Mouse (Mus musculus): ENCODE results near the gene Raet1e. TPM values are rescaled to one million over a fixed set of nuclear protein-coding genes. Genes with fewer than 3 reads are reported as not detected.

Gene Raet1e
- polyA plus RNA-seq, 1 experiment from 2014 or later = 1.0 TPM

GRCm38 (mm10) chr10:22297033-22297762 lies 138.8 kb downstream of the Raet1e start:
- Histone ChIP-seq H3K27me3 (replicated peaks; ENCODE audit: control insufficient read depth, insufficient read depth, low read length) (no peaks in the 10 kb centered on the region), H3K9me3 (ENCODE audit: control insufficient read depth) (no peaks in the 10 kb centered on the region), H3K9ac (ENCODE audit: low read depth, low read length) (no peak overlapping the region), H3K4me3 (ENCODE audit: low read depth, low read length) (no peak overlapping the region), H3K4me2 (replicated peaks; ENCODE audit: low read depth) (no peak overlapping the region), H3K27ac (ENCODE audit: low read depth, low read length) (no peak overlapping the region), H3K36me3 (ENCODE audit: control insufficient read depth, insufficient read depth) (no peaks in the 10 kb centered on the region), H3K4me1 (replicated peaks; ENCODE audit: control insufficient read depth, insufficient read depth, low read length) (no peaks in the 10 kb centered on the region)
- 77% methylated on average over 5 of the region's 5 CpGs for WGBS
- TF ChIP-seq CTCF (IDR thresholded peaks at IDR 0.05; ENCODE audit: low read depth) = no peak
- no peak for ATAC-seq

- H3K27me3 ChIP-seq (replicated peaks; ENCODE audit: control insufficient read depth, insufficient read depth, low read length) = no peaks in the 10 kb centered on the region
- TF ChIP-seq CTCF (IDR thresholded peaks at IDR 0.05; ENCODE audit: low read depth) = no peak
- no peak overlapping the region for H3K27ac ChIP-seq (ENCODE audit: low read depth, low read length)
- H3K9ac ChIP-seq (ENCODE audit: low read depth, low read length) = no peak overlapping the region
- H3K4me2 ChIP-seq (replicated peaks; ENCODE audit: low read depth) = no peak overlapping the region
- H3K4me1 ChIP-seq (replicated peaks; ENCODE audit: control insufficient read depth, insufficient read depth, low read length) = no peaks in the 10 kb centered on the region
- H3K4me3 ChIP-seq (ENCODE audit: low read depth, low read length) = no peak overlapping the region
- 61% methylated on average over 8 of the region's 8 CpGs for WGBS
- ATAC-seq = no peak
- H3K9me3 ChIP-seq (ENCODE audit: control insufficient read depth) = no peaks in the 10 kb centered on the region
- no peaks in the 10 kb centered on the region for H3K36me3 ChIP-seq (ENCODE audit: control insufficient read depth, insufficient read depth)
Measured at GRCm38 (mm10) chr10:22297766-22298461, 139.5 kb downstream of the Raet1e start.

DNA sequence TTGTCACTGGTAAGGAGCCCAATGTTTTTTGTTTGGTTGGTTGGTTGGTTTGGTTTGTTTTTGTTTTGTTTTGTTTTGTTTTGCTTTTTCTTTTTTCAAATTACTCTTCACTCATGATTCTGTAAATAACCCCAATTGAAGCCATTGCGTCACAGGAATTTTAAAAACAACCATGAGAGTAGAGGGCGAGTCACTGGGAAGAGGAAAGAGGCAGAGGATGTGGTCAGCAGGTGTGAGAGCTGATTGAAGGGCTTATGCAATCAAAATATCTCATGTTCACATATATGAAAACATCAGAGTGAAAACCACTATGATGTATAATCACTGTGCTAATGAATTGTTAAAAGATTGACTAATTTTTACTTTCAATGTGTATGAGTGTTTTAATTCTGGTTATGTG lies 141.0 kb downstream of the Raet1e start:
- Histone ChIP-seq H3K9ac (ENCODE audit: low read depth, low read length) (no peak overlapping the region), H3K27ac (ENCODE audit: low read depth, low read length) (no peak overlapping the region), H3K27me3 (replicated peaks; ENCODE audit: control insufficient read depth, insufficient read depth, low read length) (no peaks in the 10 kb centered on the region), H3K4me1 (replicated peaks; ENCODE audit: control insufficient read depth, insufficient read depth, low read length) (no peaks in the 10 kb centered on the region), H3K36me3 (ENCODE audit: control insufficient read depth, insufficient read depth) (no peaks in the 10 kb centered on the region), H3K4me2 (replicated peaks; ENCODE audit: low read depth) (no peak overlapping the region), H3K9me3 (ENCODE audit: control insufficient read depth) (no peaks in the 10 kb centered on the region), H3K4me3 (ENCODE audit: low read depth, low read length) (no peak overlapping the region)
- WGBS = 68% methylated on average over 2 of the region's 2 CpGs
- no peak for ATAC-seq
- TF ChIP-seq CTCF (IDR thresholded peaks at IDR 0.05; ENCODE audit: low read depth) = no peak

DNA sequence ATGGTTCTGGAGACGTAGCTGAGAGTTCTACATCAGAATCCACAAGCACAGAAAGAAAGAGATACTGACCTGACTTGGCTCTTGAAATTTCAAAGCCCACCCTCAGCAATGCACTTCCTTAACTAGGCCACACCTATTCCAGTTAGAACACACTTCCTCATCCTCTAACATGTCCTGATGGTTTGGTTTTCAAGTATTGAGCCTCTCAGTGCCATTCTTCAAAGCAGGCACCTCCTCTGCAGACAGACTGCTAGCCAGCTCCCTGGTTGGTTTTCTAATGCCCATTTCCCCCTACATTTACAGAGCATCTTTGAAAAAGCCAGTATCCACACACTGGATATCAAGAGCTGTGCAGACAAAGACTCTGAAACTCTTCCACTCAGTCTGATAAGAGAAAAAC lies 143.3 kb downstream of the Raet1e start:
- ATAC-seq = no peak
- Histone ChIP-seq H3K27ac (ENCODE audit: low read depth, low read length) (no peak overlapping the region), H3K9me3 (ENCODE audit: control insufficient read depth) (no peaks in the 10 kb centered on the region), H3K4me2 (replicated peaks; ENCODE audit: low read depth) (no peak overlapping the region), H3K9ac (ENCODE audit: low read depth, low read length) (no peak overlapping the region), H3K4me1 (replicated peaks; ENCODE audit: control insufficient read depth, insufficient read depth, low read length) (no peaks in the 10 kb centered on the region), H3K4me3 (ENCODE audit: low read depth, low read length) (no peak overlapping the region), H3K36me3 (ENCODE audit: control insufficient read depth, insufficient read depth) (no peaks in the 10 kb centered on the region), H3K27me3 (replicated peaks; ENCODE audit: control insufficient read depth, insufficient read depth, low read length) (no peaks in the 10 kb centered on the region)
- no peak for TF ChIP-seq CTCF (IDR thresholded peaks at IDR 0.05; ENCODE audit: low read depth)
- WGBS = 75% methylated on average over 1 of the region's 1 CpGs

- no peaks in the 10 kb centered on the region for H3K27me3 ChIP-seq (replicated peaks; ENCODE audit: control insufficient read depth, insufficient read depth, low read length)
- no peak overlapping the region for H3K27ac ChIP-seq (ENCODE audit: low read depth, low read length)
- no peaks in the 10 kb centered on the region for H3K4me1 ChIP-seq (replicated peaks; ENCODE audit: control insufficient read depth, insufficient read depth, low read length)
- WGBS = 72% methylated on average over 5 of the region's 5 CpGs
- H3K4me2 ChIP-seq (replicated peaks; ENCODE audit: low read depth) = no peak overlapping the region
- TF ChIP-seq CTCF (IDR thresholded peaks at IDR 0.05; ENCODE audit: low read depth) = no peak
- no peak for ATAC-seq
- H3K9me3 ChIP-seq (ENCODE audit: control insufficient read depth) = no peaks in the 10 kb centered on the region
- no peaks in the 10 kb centered on the region for H3K36me3 ChIP-seq (ENCODE audit: control insufficient read depth, insufficient read depth)
- no peak overlapping the region for H3K4me3 ChIP-seq (ENCODE audit: low read depth, low read length)
- H3K9ac ChIP-seq (ENCODE audit: low read depth, low read length) = no peak overlapping the region
Measured at GRCm38 (mm10) chr10:22302344-22303057, 144.1 kb downstream of the Raet1e start.

DNA sequence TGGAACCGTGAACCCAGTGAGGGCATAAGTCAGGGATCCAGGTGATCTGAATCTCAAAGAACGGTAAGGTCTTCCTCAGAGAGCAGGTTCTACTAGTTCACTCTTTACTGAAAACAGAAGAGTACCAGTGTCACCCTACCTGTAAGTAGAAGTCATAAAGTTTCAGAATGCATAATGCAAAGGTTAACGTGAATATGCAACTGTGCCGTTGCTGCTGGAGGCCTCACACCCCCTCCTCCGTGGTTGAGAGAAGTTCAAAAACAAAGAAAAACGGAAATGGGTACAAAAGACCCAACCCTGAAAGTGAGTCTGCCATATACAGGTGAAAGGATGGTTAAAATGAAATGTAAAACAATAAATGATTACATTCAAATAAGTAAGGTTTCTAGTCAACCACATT lies 145.4 kb downstream of the Raet1e start:
- H3K9me3 ChIP-seq (ENCODE audit: control insufficient read depth) = no peaks in the 10 kb centered on the region
- WGBS = 81% methylated on average over 6 of the region's 6 CpGs
- TF ChIP-seq CTCF (IDR thresholded peaks at IDR 0.05; ENCODE audit: low read depth) = no peak
- no peak overlapping the region for H3K9ac ChIP-seq (ENCODE audit: low read depth, low read length)
- H3K36me3 ChIP-seq (ENCODE audit: control insufficient read depth, insufficient read depth) = no peaks in the 10 kb centered on the region
- no peaks in the 10 kb centered on the region for H3K27me3 ChIP-seq (replicated peaks; ENCODE audit: control insufficient read depth, insufficient read depth, low read length)
- H3K4me1 ChIP-seq (replicated peaks; ENCODE audit: control insufficient read depth, insufficient read depth, low read length) = no peaks in the 10 kb centered on the region
- no peak overlapping the region for H3K4me2 ChIP-seq (replicated peaks; ENCODE audit: low read depth)
- no peak overlapping the region for H3K27ac ChIP-seq (ENCODE audit: low read depth, low read length)
- no peak overlapping the region for H3K4me3 ChIP-seq (ENCODE audit: low read depth, low read length)
- ATAC-seq = no peak

All from intestine, postnatal 0 days (tissue).